ENCODE assay signal across 9 mouse cellular contexts in the genomic region with DNA sequence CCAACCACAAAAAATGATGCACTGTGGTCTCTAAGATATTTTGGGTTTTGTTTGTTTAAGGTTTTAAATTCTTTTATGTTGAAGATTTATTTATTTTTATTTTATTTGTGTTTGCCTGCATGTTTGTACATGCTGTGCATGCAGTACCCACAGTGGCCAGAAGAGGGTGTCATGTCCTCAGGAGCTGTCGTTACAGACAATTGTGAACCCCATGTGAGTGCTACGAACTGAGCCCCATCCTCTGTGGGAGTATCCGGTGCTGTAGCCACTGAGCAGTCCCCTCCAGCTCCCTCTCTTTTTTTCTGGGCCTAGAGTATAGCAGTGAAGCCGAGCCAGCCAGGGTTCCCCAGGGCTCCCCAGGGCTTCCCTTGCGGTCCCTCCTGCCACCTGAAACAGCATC. TPM values are rescaled to one million over a fixed set of nuclear protein-coding genes. Genes with fewer than 3 reads are reported as not detected.
A peak's percentile ranks its signal among the peaks of the same experiment; 100 is the strongest.
DNase-seq lines count a peak whose midpoint lies in the region; TF ChIP-seq lines count a peak whose summit lies in the region.
"Had no signal": no experiment of that assay in that cellular context is flagged by ENCODE, and none has a peak within 500 bp of the region (broad histone marks: within the 10 kb centered on the region; RNA-seq: fewer than 3 reads in every experiment).

No protein-coding gene starts in this region.

- no peak for TF ChIP-seq POLR2A in heart, adult 2 months (IDR thresholded peaks at IDR 0.05; ENCODE audit: insufficient read depth, low read depth, low read length)
- no peak for TF ChIP-seq POLR2A in bone marrow, adult 2 months (IDR thresholded peaks at IDR 0.05; ENCODE audit: borderline replicate concordance, control insufficient read depth, low read depth, low read length)
- TF ChIP-seq POLR2A in testis, adult 2 months (IDR thresholded peaks at IDR 0.05; ENCODE audit: control insufficient read depth, low read depth, low read length): no peak

- TF ChIP-seq CTCF in heart, adult 2 months (IDR thresholded peaks at IDR 0.05): peak; percentile 65
- TF ChIP-seq CTCF in bone marrow, adult 2 months (IDR thresholded peaks at IDR 0.05; ENCODE audit: control insufficient read depth, insufficient read depth, low read length): peak; percentile 67
- TF ChIP-seq CTCF in testis, adult 2 months (IDR thresholded peaks at IDR 0.05; ENCODE audit: control insufficient read depth, insufficient read depth, insufficient replicate concordance, low read depth, low read length): peak; percentile 78

- H3K9ac ChIP-seq in heart, adult 2 months (ENCODE audit: low read depth, low read length): no peak overlapping the region
- H3K9ac ChIP-seq: midbrain, embryonic 15.5 days had no signal

- no peaks in the 10 kb centered on the region for H3K36me3 ChIP-seq in heart, adult 2 months (ENCODE audit: control insufficient read depth, insufficient read depth, low read length)
- no peaks in the 10 kb centered on the region for H3K36me3 ChIP-seq in testis, adult 2 months (ENCODE audit: control insufficient read depth, insufficient read depth, low read length)
- H3K36me3 ChIP-seq: midbrain, embryonic 15.5 days had no signal

- H3K27me3 ChIP-seq in heart, adult 2 months (ENCODE audit: control insufficient read depth, insufficient read depth, low read length): no peaks in the 10 kb centered on the region
- H3K27me3 ChIP-seq in testis, adult 2 months (ENCODE audit: control insufficient read depth, insufficient read depth, low read length): no peaks in the 10 kb centered on the region
- H3K27me3 ChIP-seq: midbrain, embryonic 15.5 days had no signal

- no peak for DNase-seq in heart, adult 2 months
- DNase-seq in heart, postnatal 36 days: no peak
- DNase-seq in right cerebral cortex, postnatal 4 days: peak; percentile 61
- DNase-seq in right cerebral cortex, postnatal 36 days (ENCODE audit: low spot score in 2 of 2): no peak
- DNase-seq in ovary, postnatal 14 days (ENCODE audit: low spot score): no peak
- no peak for DNase-seq in gastrocnemius, adult 18-20 months (ENCODE audit: low spot score)

- H3K4me3 ChIP-seq in heart, adult 2 months: no peak overlapping the region
- no peak overlapping the region for H3K4me3 ChIP-seq in bone marrow, adult 2 months (replicated peaks; ENCODE audit: control insufficient read depth, low read depth, low read length)
- H3K4me3 ChIP-seq in testis, adult 2 months (ENCODE audit: control insufficient read depth, low read depth, low read length): no peak overlapping the region
- H3K4me3 ChIP-seq: midbrain, embryonic 15.5 days had no signal

- H3K4me1 ChIP-seq in heart, adult 2 months (ENCODE audit: control insufficient read depth, insufficient read depth, low read length): peaks cover 4% of the 10 kb centered on the region
- no peaks in the 10 kb centered on the region for H3K4me1 ChIP-seq in bone marrow, adult 2 months (ENCODE audit: control insufficient read depth, insufficient read depth, low read length)
- H3K4me1 ChIP-seq in testis, adult 2 months (ENCODE audit: control insufficient read depth, insufficient read depth, low read length): peaks cover 8% of the 10 kb centered on the region

- 86% methylated on average over 5 of the region's 5 CpGs for WGBS in heart, adult 2 months
- 82% methylated on average over 5 of the region's 5 CpGs for WGBS in bone marrow, adult 2 months

- no peaks in the 10 kb centered on the region for H3K79me2 ChIP-seq in heart, adult 2 months (replicated peaks; ENCODE audit: control insufficient read depth, insufficient read depth, low read length)

- no peak for TF ChIP-seq EP300 in heart, adult 2 months (IDR thresholded peaks at IDR 0.05; ENCODE audit: insufficient read depth, low read depth, low read length)

- intact Hi-C loops in heart, adult 2 months (cut with DNase I): loop anchor here (5.0 kb wide), 1 partner anchor 36 kb away; no protein-coding TSS in a partner anchor
- intact Hi-C loops in heart, postnatal 36 days (cut with DNase I): no loop called here

- H3K27ac ChIP-seq in heart, adult 2 months: no peak overlapping the region
- H3K27ac ChIP-seq in bone marrow, adult 2 months (ENCODE audit: control insufficient read depth, insufficient read depth, low read depth, low read length, poor library complexity): no peak overlapping the region
- H3K27ac ChIP-seq in testis, adult 2 months (ENCODE audit: control insufficient read depth, insufficient read depth, low read depth, low read length): no peak overlapping the region
- H3K27ac ChIP-seq: midbrain, embryonic 15.5 days had no signal

RNA-seq across cellular contexts. Expression of a gene that starts 6.1 kb away (rescaled TPM):
- total RNA-seq in heart, adult 2 months (2021): 1,000 to 10,000 TPM in 1 of 2 experiments, 100 to 1,000 TPM in 1; 982 to 1,113 TPM
- 2,586 and 3,063 TPM in 2 replicates for polyA plus RNA-seq in heart, adult 2 months (2012; rRNA removed)
- total RNA-seq in heart, postnatal 36 days (2021): 1,000 to 10,000 TPM in 1 of 2 experiments, 100 to 1,000 TPM in 1; 977 to 1,076 TPM
- polyA plus RNA-seq in bone marrow, adult 2 months (2011; ENCODE audit: insufficient read depth, insufficient read length, low replicate concordance, missing spikeins): 183 and 306 TPM in 2 replicates
- 154 and 172 TPM in 2 replicates for polyA plus RNA-seq in testis, adult 2 months (2012; rRNA removed)
- total RNA-seq in gastrocnemius, adult 18-20 months (2021): 100 to 1,000 TPM; 947 to 962 TPM

RNA-seq across cellular contexts. Expression of a gene that starts 8.2 kb away (rescaled TPM):
- total RNA-seq in heart, adult 2 months (2021): 10 to 100 TPM; 46.6 to 53.5 TPM
- polyA plus RNA-seq in heart, adult 2 months (2012; rRNA removed): 68.0 and 81.9 TPM in 2 replicates
- 10 to 100 TPM; 50.7 to 51.7 TPM for total RNA-seq in heart, postnatal 36 days (2021)
- 12.3 and 23.8 TPM in 2 replicates for polyA plus RNA-seq in bone marrow, adult 2 months (2011; ENCODE audit: insufficient read depth, insufficient read length, low replicate concordance, missing spikeins)
- polyA plus RNA-seq in testis, adult 2 months (2012; rRNA removed): 26.3 and 28.9 TPM in 2 replicates
- 10 to 100 TPM; 26.2 to 31.8 TPM for total RNA-seq in gastrocnemius, adult 18-20 months (2021)

RNA-seq across cellular contexts. Expression of a gene that starts 21.1 kb away (rescaled TPM):
- total RNA-seq in heart, adult 2 months (2021): 1 to 10 TPM; 6.8 to 7.4 TPM
- 40.9 and 43.8 TPM in 2 replicates for polyA plus RNA-seq in heart, adult 2 months (2012; rRNA removed)
- total RNA-seq in heart, postnatal 36 days (2021): 10 to 100 TPM in 1 of 2 experiments, 1 to 10 TPM in 1; 7.5 to 11.5 TPM
- polyA plus RNA-seq in bone marrow, adult 2 months (2011; ENCODE audit: insufficient read depth, insufficient read length, low replicate concordance, missing spikeins): 18.5 and 41.7 TPM in 2 replicates
- polyA plus RNA-seq in testis, adult 2 months (2012; rRNA removed): 19.0 and 22.1 TPM in 2 replicates
- 1 to 10 TPM; 4.9 to 7.4 TPM for total RNA-seq in gastrocnemius, adult 18-20 months (2021)

RNA-seq across cellular contexts. Expression of a gene that starts 29.2 kb away (rescaled TPM):
- total RNA-seq in heart, adult 2 months (2021): 1 to 10 TPM; 1.1 to 1.5 TPM
- 1.1 and 1.2 TPM in 2 replicates for polyA plus RNA-seq in heart, adult 2 months (2012; rRNA removed)
- under 1 TPM; 0.73 to 0.78 TPM for total RNA-seq in heart, postnatal 36 days (2021)
- 5.4 and 9.4 TPM in 2 replicates for polyA plus RNA-seq in bone marrow, adult 2 months (2011; ENCODE audit: insufficient read depth, insufficient read length, low replicate concordance, missing spikeins)
- polyA plus RNA-seq in testis, adult 2 months (2012; rRNA removed): 1.0 and 1.2 TPM in 2 replicates
- total RNA-seq in gastrocnemius, adult 18-20 months (2021): under 1 TPM; 0.53 to 0.57 TPM

RNA-seq across cellular contexts. Expression of a gene that starts 47.6 kb away (rescaled TPM):
- total RNA-seq in heart, adult 2 months (2021): 1 to 10 TPM; 5.1 to 7.7 TPM
- polyA plus RNA-seq in heart, adult 2 months (2012; rRNA removed): 19.0 and 20.1 TPM in 2 replicates
- 1 to 10 TPM; 7.5 to 8.5 TPM for total RNA-seq in heart, postnatal 36 days (2021)
- polyA plus RNA-seq in bone marrow, adult 2 months (2011; ENCODE audit: insufficient read depth, insufficient read length, low replicate concordance, missing spikeins): 23.2 and 27.8 TPM in 2 replicates
- polyA plus RNA-seq in testis, adult 2 months (2012; rRNA removed): 16.5 and 16.9 TPM in 2 replicates
- 1 to 10 TPM; 4.5 to 6.1 TPM for total RNA-seq in gastrocnemius, adult 18-20 months (2021)
